Mouse (Mus musculus): ENCODE data around the gene Tas2r110.

The Tas2r110 gene

DNA sequence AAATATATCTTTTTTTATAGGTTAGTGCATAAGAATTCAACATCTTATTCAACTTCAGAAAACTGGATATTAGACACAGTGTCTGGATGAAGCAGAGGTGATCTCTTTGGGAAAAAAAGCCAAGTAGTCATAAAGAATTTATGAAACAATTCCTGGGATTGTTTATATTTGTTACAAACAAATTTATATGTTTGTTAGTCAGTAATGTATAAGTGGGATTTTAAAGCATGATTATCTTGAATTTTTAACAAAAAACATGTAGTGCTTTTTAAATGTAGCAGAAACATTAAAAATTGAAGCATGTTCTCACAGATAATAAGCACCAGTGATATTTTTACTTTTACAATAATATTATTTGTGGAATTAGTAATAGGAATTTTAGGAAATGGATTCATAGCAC lies at the start of gene Tas2r110:
TSS of gene Tas2r110 (plus strand) at position 301 of the 400 bp plus-strand sequence.
- DNase-seq (ENCODE audit: low spot score in 2 of 2), result no peak

DNA sequence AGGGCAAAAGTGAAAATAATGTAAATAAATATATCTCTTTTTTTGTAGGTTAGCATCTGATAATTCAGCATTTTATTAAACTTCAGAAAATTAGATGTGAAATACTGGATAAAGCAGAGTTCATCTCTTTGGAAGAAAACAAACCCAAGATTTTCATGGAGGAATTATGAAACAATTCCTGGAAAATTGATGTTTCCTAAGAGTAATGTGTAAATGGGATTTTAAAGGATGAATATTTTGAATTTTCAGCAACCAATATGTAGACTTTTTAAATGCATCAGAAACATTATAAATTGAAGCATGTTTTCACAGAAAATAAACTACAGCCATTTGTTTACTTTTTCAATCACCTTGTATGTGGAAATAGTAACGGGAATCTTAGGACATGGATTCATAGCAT lies 21.0 kb upstream of the Tas2r110 start, which contains the start of gene Tas2r123:
TSS of gene Tas2r123 (plus strand) at position 301 of the 400 bp plus-strand sequence.
- no peak for DNase-seq (ENCODE audit: low spot score in 2 of 2)

DNA sequence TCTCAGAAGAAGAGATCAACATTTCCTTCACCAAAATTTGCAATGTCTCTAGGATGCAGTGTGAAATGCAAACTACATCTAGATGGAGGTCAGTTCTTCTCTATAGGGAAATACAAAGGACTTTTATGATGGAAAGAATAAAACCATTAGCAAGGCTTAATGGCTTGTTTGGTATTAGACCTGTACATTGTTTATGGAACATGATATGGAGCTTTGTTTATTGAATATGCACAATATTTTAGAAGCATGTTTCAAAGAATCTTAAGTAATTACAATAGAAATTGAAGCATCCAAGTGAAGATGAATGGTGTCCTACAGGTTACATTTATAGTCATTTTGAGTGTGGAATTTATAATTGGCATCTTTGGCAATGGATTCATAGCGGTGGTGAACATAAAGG lies 12.7 kb upstream of the Tas2r110 start, which contains the start of gene Tas2r116:
TSS of gene Tas2r116 (plus strand) at position 301 of the 400 bp plus-strand sequence.
- DNase-seq (ENCODE audit: low spot score in 2 of 2), result no peak

DNA sequence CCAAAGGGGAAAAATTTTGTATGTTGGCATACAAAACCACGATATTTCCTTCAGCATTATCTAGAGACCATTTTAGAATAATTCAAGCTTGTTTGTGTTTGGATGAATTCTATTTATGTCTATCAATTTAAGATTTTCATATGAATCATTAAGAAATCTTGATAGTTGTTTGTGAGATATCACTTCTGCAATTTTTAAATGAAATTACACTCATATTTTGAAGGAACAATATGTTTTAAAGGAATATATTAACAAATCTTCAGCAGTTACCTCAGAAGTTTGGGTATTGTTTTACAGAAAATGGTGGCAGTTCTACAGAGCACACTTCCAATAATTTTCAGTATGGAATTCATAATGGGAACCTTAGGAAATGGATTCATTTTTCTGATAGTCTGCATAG lies 24.9 kb downstream of the Tas2r110 start, which contains the start of gene Tas2r113:
TSS of gene Tas2r113 (plus strand) at position 301 of the 400 bp plus-strand sequence.
- DNase-seq (ENCODE audit: low spot score in 2 of 2), result no peak

DNA sequence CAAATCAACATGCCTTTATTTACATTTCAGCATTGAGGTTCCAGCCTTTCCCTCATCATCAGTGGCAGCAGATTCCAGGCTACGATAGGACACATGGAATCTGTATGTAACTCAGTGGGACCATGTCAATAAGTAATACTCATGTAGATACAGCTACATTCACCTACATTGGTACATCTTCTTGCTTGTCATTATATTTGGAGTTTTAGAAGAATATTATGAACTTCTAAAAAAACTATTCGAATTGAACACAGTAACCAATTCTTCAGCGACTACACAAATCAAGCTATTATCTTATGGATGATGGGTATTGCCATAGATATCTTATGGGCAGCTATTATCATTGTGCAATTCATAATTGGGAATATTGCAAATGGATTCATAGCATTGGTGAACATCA lies 41.5 kb downstream of the Tas2r110 start, which contains the start of gene Tas2r125:
TSS of gene Tas2r125 (plus strand) at position 301 of the 400 bp plus-strand sequence.
- DNase-seq (ENCODE audit: low spot score in 2 of 2), result no peak
